Mouse (Mus musculus): ENCODE data around the gene Pla2g4e.

The Pla2g4e gene

GRCm38 (mm10) chr2:120244679-120245420 is at the start of gene Pla2g4e:
Gene Pla2g4e (minus strand): TSS chr2:120245335.
- DNase-seq = no peak

- DNase-seq = no peak
Observed at GRCm38 (mm10) chr2:120291471-120292078, 46.4 kb upstream of the Pla2g4e start.

- DNase-seq = no peak
Observed at GRCm38 (mm10) chr2:120288995-120289394, 43.9 kb upstream of the Pla2g4e start, which contains the start of gene Pla2g4d. Gene Pla2g4d (minus strand): TSS chr2:120289197.

- DNase-seq = no peak
Observed at GRCm38 (mm10) chr2:120288401-120288800, 43.3 kb upstream of the Pla2g4e start.

GRCm38 (mm10) chr2:120285639-120286038 is 40.5 kb upstream of the Pla2g4e start:
- no peak for DNase-seq

GRCm38 (mm10) chr2:120284705-120285104 is 39.6 kb upstream of the Pla2g4e start:
- DNase-seq = no peak

GRCm38 (mm10) chr2:120284094-120284493 is 39.0 kb upstream of the Pla2g4e start:
- no peak for DNase-seq

GRCm38 (mm10) chr2:120283550-120283949 is 38.4 kb upstream of the Pla2g4e start:
- no peak for DNase-seq

- no peak for DNase-seq
Observed at GRCm38 (mm10) chr2:120281221-120281620, 36.1 kb upstream of the Pla2g4e start.

- DNase-seq = peak; percentile 11 to 57
Observed at GRCm38 (mm10) chr2:120279961-120280360, 34.8 kb upstream of the Pla2g4e start.

- DNase-seq = no peak
Observed at GRCm38 (mm10) chr2:120276951-120277350, 31.8 kb upstream of the Pla2g4e start.

- no peak for DNase-seq
Observed at GRCm38 (mm10) chr2:120268635-120269034, 23.5 kb upstream of the Pla2g4e start.

- no peak for DNase-seq
Observed at GRCm38 (mm10) chr2:120265523-120265922, 20.4 kb upstream of the Pla2g4e start.

- no peak for DNase-seq
Observed at GRCm38 (mm10) chr2:120264858-120265257, 19.7 kb upstream of the Pla2g4e start.

GRCm38 (mm10) chr2:120262876-120263275 is 17.7 kb upstream of the Pla2g4e start:
- no peak for DNase-seq

GRCm38 (mm10) chr2:120261346-120261745 is 16.2 kb upstream of the Pla2g4e start:
- no peak for DNase-seq

GRCm38 (mm10) chr2:120256259-120256658 is 11.1 kb upstream of the Pla2g4e start:
- DNase-seq = no peak

GRCm38 (mm10) chr2:120252644-120253043 is 7.5 kb upstream of the Pla2g4e start:
- no peak for DNase-seq

- no peak for DNase-seq
Observed at GRCm38 (mm10) chr2:120245421-120246016, 384 bp upstream of the Pla2g4e start.

GRCm38 (mm10) chr2:120243995-120244394 is 1.1 kb downstream of the Pla2g4e start:
- no peak for DNase-seq

GRCm38 (mm10) chr2:120242791-120243467 is 2.2 kb downstream of the Pla2g4e start:
- DNase-seq = no peak

GRCm38 (mm10) chr2:120238733-120239132 is 6.4 kb downstream of the Pla2g4e start:
- peak; percentile 8 to 12 for DNase-seq

- no peak for DNase-seq
Observed at GRCm38 (mm10) chr2:120237784-120238183, 7.4 kb downstream of the Pla2g4e start.

Measured in kidney, adult 8-10 months (tissue).